Mouse (Mus musculus): Measurements from ENCODE around the gene Rbm20.
A peak's percentile ranks its signal among the peaks of the same experiment; 100 is the strongest.

Rbm20 gene

DNA sequence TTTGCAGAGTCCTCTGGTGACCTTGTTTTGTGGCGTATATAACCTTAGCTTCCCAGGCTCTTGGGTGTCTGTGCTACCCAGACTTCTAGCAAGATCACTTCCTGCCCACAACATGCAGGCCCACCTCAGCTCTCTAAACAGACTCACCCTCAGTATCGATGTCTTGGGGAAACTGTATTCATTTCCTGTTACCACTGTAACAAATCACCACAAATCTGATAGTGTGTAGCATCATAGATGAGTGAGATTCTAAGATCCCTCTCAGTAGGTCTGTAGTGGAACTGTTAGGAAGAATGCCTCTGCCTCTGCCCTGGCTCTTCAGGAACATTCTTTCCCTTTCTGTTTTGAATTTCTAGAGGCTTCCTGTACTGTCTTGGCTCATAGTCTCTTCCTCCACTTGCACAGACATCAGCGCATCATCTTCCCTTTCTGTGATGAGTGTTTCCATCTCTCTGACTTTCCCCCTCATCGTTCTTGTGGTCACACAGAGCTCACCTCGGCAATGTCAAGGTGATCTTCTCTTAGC, 130.2 kb downstream of the Rbm20 start:
- Histone ChIP-seq H3K36me3 (ENCODE audit: insufficient read depth, low read length) (no peaks in the 10 kb centered on the region), H3K4me1 (replicated peaks; ENCODE audit: low read depth, low read length) (peaks cover 37% of the 10 kb centered on the region), H3K27me3 (ENCODE audit: insufficient read depth, low read length) (peaks cover 8% of the 10 kb centered on the region), H3K4me3 (replicated peaks; ENCODE audit: low read length) (peak overlapping the region; percentile 35; the same call in 1 of the 2 replicates), H3K9me3 (ENCODE audit: low read length) (no peaks in the 10 kb centered on the region)
- TF ChIP-seq NANOG (IDR thresholded peaks at IDR 0.05; ENCODE audit: borderline replicate concordance, low read length) (no peak), POU5F1 (IDR thresholded peaks at IDR 0.05; ENCODE audit: borderline replicate concordance, low read length) (no peak), CTCF (conservative IDR thresholded peaks at IDR 0.05; ENCODE audit: low read length) (no peak)

- Histone ChIP-seq H3K9me3 (ENCODE audit: low read length) (no peaks in the 10 kb centered on the region), H3K27me3 (ENCODE audit: insufficient read depth, low read length) (peaks cover 8% of the 10 kb centered on the region), H3K4me3 (replicated peaks; ENCODE audit: low read length) (peak overlapping the region; percentile 45), H3K36me3 (ENCODE audit: insufficient read depth, low read length) (no peaks in the 10 kb centered on the region), H3K4me1 (replicated peaks; ENCODE audit: low read depth, low read length) (peaks cover 37% of the 10 kb centered on the region)
- TF ChIP-seq CTCF (conservative IDR thresholded peaks at IDR 0.05; ENCODE audit: low read length) (no peak), NANOG (IDR thresholded peaks at IDR 0.05; ENCODE audit: borderline replicate concordance, low read length) (no peak), POU5F1 (IDR thresholded peaks at IDR 0.05; ENCODE audit: borderline replicate concordance, low read length) (no peak)
These were observed 131.1 kb downstream of the Rbm20 start for GRCm38 (mm10) chr19:53808041-53808777.

- Histone ChIP-seq H3K9me3 (ENCODE audit: low read length) (no peaks in the 10 kb centered on the region), H3K4me1 (replicated peaks; ENCODE audit: low read depth, low read length) (peaks cover 37% of the 10 kb centered on the region), H3K4me3 (replicated peaks; ENCODE audit: low read length) (0 out of 2 replicates have a peak overlapping the region, but pooled peaks have one; percentile 35), H3K27me3 (ENCODE audit: insufficient read depth, low read length) (peaks cover 8% of the 10 kb centered on the region), H3K36me3 (ENCODE audit: insufficient read depth, low read length) (no peaks in the 10 kb centered on the region)
- TF ChIP-seq CTCF (conservative IDR thresholded peaks at IDR 0.05; ENCODE audit: low read length) (no peak), POU5F1 (IDR thresholded peaks at IDR 0.05; ENCODE audit: borderline replicate concordance, low read length) (no peak), NANOG (IDR thresholded peaks at IDR 0.05; ENCODE audit: borderline replicate concordance, low read length) (no peak)
These were observed 132.2 kb downstream of the Rbm20 start for GRCm38 (mm10) chr19:53809185-53809861.

DNA sequence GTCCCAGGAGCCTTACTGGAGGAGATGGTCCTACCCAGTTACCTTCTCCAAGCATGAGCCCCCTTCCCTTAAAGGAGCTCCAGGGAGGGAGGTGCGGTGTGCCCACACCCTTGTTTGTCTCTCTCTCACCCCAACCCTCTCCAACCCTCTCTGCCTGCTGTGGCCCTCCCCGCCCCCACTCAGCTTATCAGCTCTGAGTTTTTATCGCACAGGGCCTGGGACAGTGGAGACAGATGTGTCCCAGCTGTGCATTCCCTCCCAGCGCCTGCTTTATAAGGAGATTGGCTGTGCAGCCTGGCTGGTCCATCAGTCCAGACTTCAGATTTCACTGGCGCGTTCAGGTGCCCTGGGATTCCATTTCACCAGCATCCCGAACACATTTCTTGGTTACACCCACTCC, 132.9 kb downstream of the Rbm20 start:
- H3K9me3 ChIP-seq (ENCODE audit: low read length) = no peaks in the 10 kb centered on the region
- peak overlapping the region; percentile 35; the same call in 1 of the 2 replicates for H3K4me3 ChIP-seq (replicated peaks; ENCODE audit: low read length)
- TF ChIP-seq CTCF (conservative IDR thresholded peaks at IDR 0.05; ENCODE audit: low read length) = no peak
- no peak for TF ChIP-seq POU5F1 (IDR thresholded peaks at IDR 0.05; ENCODE audit: borderline replicate concordance, low read length)
- no peak for TF ChIP-seq NANOG (IDR thresholded peaks at IDR 0.05; ENCODE audit: borderline replicate concordance, low read length)
- peaks cover 37% of the 10 kb centered on the region for H3K4me1 ChIP-seq (replicated peaks; ENCODE audit: low read depth, low read length)
- H3K36me3 ChIP-seq (ENCODE audit: insufficient read depth, low read length) = no peaks in the 10 kb centered on the region
- H3K27me3 ChIP-seq (ENCODE audit: insufficient read depth, low read length) = peaks cover 11% of the 10 kb centered on the region

GRCm38 (mm10) chr19:53810584-53810983, 133.5 kb downstream of the Rbm20 start:
- Histone ChIP-seq H3K9me3 (ENCODE audit: low read length) (no peaks in the 10 kb centered on the region), H3K27me3 (ENCODE audit: insufficient read depth, low read length) (peaks cover 12% of the 10 kb centered on the region), H3K4me1 (replicated peaks; ENCODE audit: low read depth, low read length) (peaks cover 41% of the 10 kb centered on the region), H3K4me3 (replicated peaks; ENCODE audit: low read length) (peak overlapping the region; percentile 35; the same call in 1 of the 2 replicates), H3K36me3 (ENCODE audit: insufficient read depth, low read length) (no peaks in the 10 kb centered on the region)
- TF ChIP-seq CTCF (conservative IDR thresholded peaks at IDR 0.05; ENCODE audit: low read length) (no peak), POU5F1 (IDR thresholded peaks at IDR 0.05; ENCODE audit: borderline replicate concordance, low read length) (no peak), NANOG (IDR thresholded peaks at IDR 0.05; ENCODE audit: borderline replicate concordance, low read length) (no peak)

GRCm38 (mm10) chr19:53813576-53813975, 136.5 kb downstream of the Rbm20 start:
- H3K4me3 ChIP-seq (replicated peaks; ENCODE audit: low read length) = no peak overlapping the region
- no peak for TF ChIP-seq NANOG (IDR thresholded peaks at IDR 0.05; ENCODE audit: borderline replicate concordance, low read length)
- no peak for TF ChIP-seq POU5F1 (IDR thresholded peaks at IDR 0.05; ENCODE audit: borderline replicate concordance, low read length)
- TF ChIP-seq CTCF (conservative IDR thresholded peaks at IDR 0.05; ENCODE audit: low read length) = no peak

GRCm38 (mm10) chr19:53815714-53816113, 138.6 kb downstream of the Rbm20 start:
- TF ChIP-seq CTCF (conservative IDR thresholded peaks at IDR 0.05; ENCODE audit: low read length) (no peak), POU5F1 (IDR thresholded peaks at IDR 0.05; ENCODE audit: borderline replicate concordance, low read length) (no peak), NANOG (IDR thresholded peaks at IDR 0.05; ENCODE audit: borderline replicate concordance, low read length) (no peak)
- H3K4me3 ChIP-seq (replicated peaks; ENCODE audit: low read length) = no peak overlapping the region

More at GRCm38 (mm10) chr19:53813576-53813975, 136.5 kb downstream of the Rbm20 start:
- H3K4me1 ChIP-seq (replicated peaks; ENCODE audit: low read depth, low read length) = peaks cover 31% of the 10 kb centered on the region
- no peaks in the 10 kb centered on the region for H3K36me3 ChIP-seq (ENCODE audit: insufficient read depth, low read length)
- no peaks in the 10 kb centered on the region for H3K9me3 ChIP-seq (ENCODE audit: low read length)
- peaks cover 12% of the 10 kb centered on the region for H3K27me3 ChIP-seq (ENCODE audit: insufficient read depth, low read length)

GRCm38 (mm10) chr19:53816242-53816641, 139.1 kb downstream of the Rbm20 start:
- Histone ChIP-seq H3K4me3 (replicated peaks; ENCODE audit: low read length) (no peak overlapping the region), H3K9me3 (ENCODE audit: low read length) (no peaks in the 10 kb centered on the region), H3K27me3 (ENCODE audit: insufficient read depth, low read length) (0 out of 2 replicates have a peak, but pooled peaks cover 4% of the 10 kb centered on the region), H3K4me1 (replicated peaks; ENCODE audit: low read depth, low read length) (peaks cover 24% of the 10 kb centered on the region), H3K36me3 (ENCODE audit: insufficient read depth, low read length) (no peaks in the 10 kb centered on the region)
- TF ChIP-seq CTCF (conservative IDR thresholded peaks at IDR 0.05; ENCODE audit: low read length) (no peak), NANOG (IDR thresholded peaks at IDR 0.05; ENCODE audit: borderline replicate concordance, low read length) (no peak)

More at GRCm38 (mm10) chr19:53815714-53816113, 138.6 kb downstream of the Rbm20 start:
- H3K4me1 ChIP-seq (replicated peaks; ENCODE audit: low read depth, low read length) = peaks cover 19% of the 10 kb centered on the region
- no peaks in the 10 kb centered on the region for H3K36me3 ChIP-seq (ENCODE audit: insufficient read depth, low read length)
- H3K9me3 ChIP-seq (ENCODE audit: low read length) = no peaks in the 10 kb centered on the region
- 0 out of 2 replicates have a peak, but pooled peaks cover 4% of the 10 kb centered on the region for H3K27me3 ChIP-seq (ENCODE audit: insufficient read depth, low read length)
